Mouse (Mus musculus) kidney, embryonic 14.5 days (tissue): Measurements from ENCODE around the gene Sln. TPM values are rescaled to one million over a fixed set of nuclear protein-coding genes. Genes with fewer than 3 reads are reported as not detected.

Source experiments
- ATAC-seq: fragments of 200-750 bp; cut with Nextera tagmentation; 2 replicates; pipeline ENCODE4 v1.8.0; 2017; ENCODE audit warnings: moderate number of reproducible peaks, mild to moderate bottlenecking, moderate TSS enrichment, moderate library complexity; ENCODE audit not compliant: low FRiP score, low TSS enrichment
- H3K27ac ChIP-seq: fragments of 300-500 bp; sonication (generic); 2 replicates; pipeline ENCODE4 v1.5.1; 2014; ENCODE audit warnings: low read depth, mild to moderate bottlenecking, low read length, moderate library complexity, mixed read lengths
- H3K27me3 ChIP-seq: fragments of 300-500 bp; sonication (generic); 2 replicates; pipeline ENCODE4 v1.6.1; 2014; ENCODE audit warnings: mild to moderate bottlenecking, low read length; ENCODE audit not compliant: control insufficient read depth, insufficient read depth
- H3K36me3 ChIP-seq: fragments of 300-500 bp; sonication (generic); 2 replicates; pipeline ENCODE4 v1.6.1; 2014; ENCODE audit warnings: low read length, mixed read lengths; ENCODE audit not compliant: control insufficient read depth, insufficient read depth
- H3K4me1 ChIP-seq: fragments of 300-500 bp; sonication (generic); 2 replicates; pipeline ENCODE4 v1.6.1; 2014; ENCODE audit warnings: low read length, mixed read lengths; ENCODE audit not compliant: control insufficient read depth, insufficient read depth
- H3K4me2 ChIP-seq: fragments of 300-500 bp; sonication (generic); replicated peaks from 2 replicates; pipeline ENCODE4 v1.6.1; 2014; ENCODE audit warnings: low read depth, mild to moderate bottlenecking, low read length
- H3K4me3 ChIP-seq: fragments of 300-500 bp; sonication (generic); 2 replicates; pipeline ENCODE4 v1.5.1; 2014; ENCODE audit warnings: mild to moderate bottlenecking, low read length
- H3K9ac ChIP-seq: fragments of 300-500 bp; sonication (generic); 2 replicates; pipeline ENCODE4 v1.6.1; 2014; ENCODE audit warnings: low read depth, mild to moderate bottlenecking, low read length, moderate library complexity
- H3K9me3 ChIP-seq: fragments of 300-500 bp; sonication (generic); 2 replicates; pipeline ENCODE4 v1.6.1; 2016; ENCODE audit warnings: low read length; ENCODE audit not compliant: control insufficient read depth
- WGBS: fragments of 180-500 bp; shearing (Covaris S2); extraction: QIAGEN DNeasy Blood & Tissue Kit; methylation state at CpG from one replicate; pipeline ENCODE4 v1.1.7; 2014; 5-methylcytosine and 5-hydroxymethylcytosine counted together
- polyA plus RNA-seq: library from polyadenylated mRNA; unstranded; fragments of >200 nt; fragmentation: Nextera tagmentation; extraction: Ambion mirVana; gene quantifications from 2 replicates; pipeline ENCODE4 v1.2.1, GENCODE M21; 2014

Gene Sln
- polyA plus RNA-seq, 1 experiment from 2014 or later: 0.49 TPM

DNA sequence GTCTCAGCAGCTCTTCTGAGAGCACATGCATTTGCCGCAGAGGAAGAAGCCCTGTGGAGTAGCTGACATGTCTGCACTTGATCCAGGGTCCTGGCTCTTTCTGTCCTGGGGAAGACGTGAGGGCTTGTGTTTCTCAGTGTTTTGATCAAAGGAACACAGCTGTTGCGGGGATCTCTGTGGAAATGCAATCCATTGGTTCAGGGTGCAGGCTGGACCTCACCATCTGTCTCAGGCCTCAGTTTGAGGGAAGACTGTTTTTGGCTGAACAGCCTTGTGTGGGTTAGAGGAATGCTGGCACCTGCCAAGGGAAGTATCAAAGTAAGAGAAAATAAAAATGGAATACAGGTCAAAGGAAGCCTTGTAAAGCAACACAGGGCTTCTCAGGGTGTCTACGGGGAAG, 14.0 kb upstream of the Sln start:
- Histone ChIP-seq H3K27me3 (no peaks in the 10 kb centered on the region), H3K9ac (no peak overlapping the region), H3K36me3 (no peaks in the 10 kb centered on the region), H3K4me1 (no peaks in the 10 kb centered on the region), H3K4me3 (no peak overlapping the region), H3K27ac (no peak overlapping the region), H3K9me3 (no peaks in the 10 kb centered on the region), H3K4me2 (no peak overlapping the region)
- 58% methylated on average over 4 of the region's 4 CpGs for WGBS
- ATAC-seq: no peak

GRCm38 (mm10) chr9:53838816-53839215, 11.1 kb upstream of the Sln start:
- WGBS: 79% methylated on average over 8 of the region's 8 CpGs
- no peaks in the 10 kb centered on the region for H3K36me3 ChIP-seq

DNA sequence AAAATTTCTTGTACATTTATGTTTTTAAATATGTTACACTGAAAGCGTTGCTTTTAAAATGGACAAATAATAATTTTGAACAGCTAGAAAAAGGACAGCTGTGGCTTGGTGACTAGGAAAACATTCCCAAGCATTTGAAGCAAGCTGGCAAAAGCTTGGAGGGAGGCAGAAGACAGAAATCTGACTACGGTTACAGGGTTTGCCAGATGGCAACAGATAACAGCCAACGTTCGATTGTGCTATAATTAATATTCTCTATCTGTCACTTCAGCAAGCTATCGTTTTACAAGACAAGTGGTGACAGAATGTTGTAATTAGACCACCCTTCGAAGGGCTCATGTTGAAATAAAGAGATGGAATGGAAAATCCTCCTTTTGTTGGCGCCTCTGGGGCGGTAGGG, 1.4 kb upstream of the Sln start:
- no peak overlapping the region for H3K9ac ChIP-seq
- H3K4me1 ChIP-seq: no peaks in the 10 kb centered on the region
- H3K9me3 ChIP-seq: no peaks in the 10 kb centered on the region
- no peaks in the 10 kb centered on the region for H3K27me3 ChIP-seq
- no peak overlapping the region for H3K4me2 ChIP-seq
- no peak for ATAC-seq
- 55% methylated on average over 8 of the region's 8 CpGs for WGBS
- H3K27ac ChIP-seq: no peak overlapping the region
- no peaks in the 10 kb centered on the region for H3K36me3 ChIP-seq
- no peak overlapping the region for H3K4me3 ChIP-seq

More at GRCm38 (mm10) chr9:53838816-53839215, 11.1 kb upstream of the Sln start:
- H3K4me2 ChIP-seq: no peak overlapping the region
- no peaks in the 10 kb centered on the region for H3K9me3 ChIP-seq
- no peak overlapping the region for H3K9ac ChIP-seq
- ATAC-seq: no peak
- no peaks in the 10 kb centered on the region for H3K4me1 ChIP-seq
- H3K27me3 ChIP-seq: no peaks in the 10 kb centered on the region
- H3K4me3 ChIP-seq: no peak overlapping the region
- H3K27ac ChIP-seq: no peak overlapping the region

GRCm38 (mm10) chr9:53852158-53852557, 2.2 kb downstream of the Sln start:
- Histone ChIP-seq H3K4me2 (no peak overlapping the region), H3K9me3 (no peaks in the 10 kb centered on the region), H3K27me3 (no peaks in the 10 kb centered on the region), H3K27ac (no peak overlapping the region), H3K9ac (no peak overlapping the region), H3K36me3 (no peaks in the 10 kb centered on the region), H3K4me3 (no peak overlapping the region), H3K4me1 (no peaks in the 10 kb centered on the region)
- no peak for ATAC-seq
- WGBS: 85% methylated on average over 4 of the region's 4 CpGs

- no peak for ATAC-seq
- Histone ChIP-seq H3K4me1 (no peaks in the 10 kb centered on the region), H3K9ac (no peak overlapping the region), H3K4me2 (no peak overlapping the region), H3K27ac (no peak overlapping the region), H3K4me3 (no peak overlapping the region), H3K9me3 (no peaks in the 10 kb centered on the region), H3K27me3 (no peaks in the 10 kb centered on the region), H3K36me3 (no peaks in the 10 kb centered on the region)
- 90% methylated on average over 1 of the region's 1 CpGs for WGBS
Measured at GRCm38 (mm10) chr9:53853672-53854071, 3.7 kb downstream of the Sln start.

- Histone ChIP-seq H3K27ac (no peak overlapping the region), H3K4me3 (no peak overlapping the region), H3K36me3 (no peaks in the 10 kb centered on the region), H3K27me3 (no peaks in the 10 kb centered on the region), H3K9me3 (no peaks in the 10 kb centered on the region), H3K9ac (no peak overlapping the region), H3K4me2 (no peak overlapping the region), H3K4me1 (no peaks in the 10 kb centered on the region)
- ATAC-seq: no peak
- WGBS: 93% methylated on average over 1 of the region's 1 CpGs
Measured at GRCm38 (mm10) chr9:53854525-53854924, 4.6 kb downstream of the Sln start.

DNA sequence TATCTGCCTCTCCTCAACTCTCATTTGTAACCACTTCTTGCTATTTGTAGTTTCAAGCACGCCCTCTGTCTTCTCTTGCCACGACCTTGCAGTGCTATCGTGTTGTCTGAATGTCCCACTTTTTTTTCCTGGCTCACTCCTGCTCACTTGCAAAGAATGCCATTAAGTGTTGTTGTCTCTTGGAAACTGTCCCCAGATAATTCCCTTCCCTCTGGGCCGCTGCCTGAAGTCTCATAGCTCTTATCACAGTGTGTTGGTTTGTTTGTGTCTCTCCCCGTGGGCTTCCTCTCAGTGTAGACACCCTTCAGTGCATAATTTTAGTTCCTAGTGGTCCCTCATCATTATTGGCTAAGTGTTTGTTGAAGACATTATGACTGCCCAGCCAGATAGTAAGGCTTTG, 7.9 kb downstream of the Sln start:
- no peaks in the 10 kb centered on the region for H3K36me3 ChIP-seq
- no peak for ATAC-seq
- 71% methylated on average over 5 of the region's 5 CpGs for WGBS

GRCm38 (mm10) chr9:53873239-53873638, 23.3 kb downstream of the Sln start:
- Histone ChIP-seq H3K4me2 (no peak overlapping the region), H3K9me3 (0 out of 2 replicates have a peak, but pooled peaks cover 3% of the 10 kb centered on the region), H3K36me3 (no peaks in the 10 kb centered on the region), H3K27ac (no peak overlapping the region), H3K9ac (no peak overlapping the region), H3K4me1 (no peaks in the 10 kb centered on the region), H3K27me3 (no peaks in the 10 kb centered on the region), H3K4me3 (no peak overlapping the region)
- 95% methylated on average over 8 of the region's 8 CpGs for WGBS
- ATAC-seq: no peak

More for the DNA sequence above, 7.9 kb downstream of the Sln start:
- H3K27ac ChIP-seq: no peak overlapping the region
- H3K4me2 ChIP-seq: no peak overlapping the region
- no peak overlapping the region for H3K4me3 ChIP-seq
- no peaks in the 10 kb centered on the region for H3K9me3 ChIP-seq
- no peaks in the 10 kb centered on the region for H3K4me1 ChIP-seq
- no peak overlapping the region for H3K9ac ChIP-seq
- H3K27me3 ChIP-seq: no peaks in the 10 kb centered on the region

DNA sequence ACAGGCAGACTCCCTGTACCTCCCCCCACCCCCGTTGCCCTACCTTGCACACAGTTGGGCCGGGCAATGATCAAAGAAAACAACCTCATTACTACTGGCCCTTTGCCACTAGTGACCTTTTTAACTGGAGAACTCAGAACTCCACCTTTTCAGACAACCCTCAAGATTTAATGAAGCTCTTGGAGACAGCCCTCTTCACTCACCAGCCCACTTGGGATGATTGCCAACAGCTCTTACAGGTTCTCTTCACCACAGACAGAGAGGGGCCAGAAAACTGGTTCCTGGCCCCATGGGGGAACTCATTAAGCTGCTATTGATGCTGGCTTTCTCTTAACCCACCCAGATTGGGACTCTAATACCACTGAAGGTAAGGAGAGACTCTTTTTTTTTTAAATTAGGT, 27.5 kb downstream of the Sln start:
- H3K36me3 ChIP-seq: no peaks in the 10 kb centered on the region
- H3K4me3 ChIP-seq: no peak overlapping the region
- no peak overlapping the region for H3K27ac ChIP-seq
- H3K4me2 ChIP-seq: no peak overlapping the region
- ATAC-seq: no peak
- H3K9ac ChIP-seq: no peak overlapping the region
- no peaks in the 10 kb centered on the region for H3K27me3 ChIP-seq
- no peaks in the 10 kb centered on the region for H3K9me3 ChIP-seq
- 9% methylated on average over 2 of the region's 2 CpGs for whole genome bisulfite sequencing
- no peaks in the 10 kb centered on the region for H3K4me1 ChIP-seq
